Mouse (Mus musculus) brain, embryonic 14.5 days (tissue): ENCODE results near the gene Omp.

Experiments
- CTCF ChIP-seq: fragments of 200-500 bp; IDR thresholded peaks from 2 replicates; pipeline ENCODE4 v1.5.1; 2012; ENCODE audit warnings: inconsistent platforms, mild to moderate bottlenecking, moderate library complexity, borderline replicate concordance; ENCODE audit not compliant: insufficient read depth, insufficient read length; ENCODE audit errors: extremely low read depth
- POLR2A ChIP-seq: fragments of 200-500 bp; IDR thresholded peaks from 2 replicates; pipeline ENCODE4 v1.6.1; 2012; ENCODE audit warnings: mild to moderate bottlenecking, inconsistent platforms, borderline replicate concordance; ENCODE audit not compliant: poor library complexity, insufficient read depth, insufficient read length, severe bottlenecking; ENCODE audit errors: extremely low read depth

DNA sequence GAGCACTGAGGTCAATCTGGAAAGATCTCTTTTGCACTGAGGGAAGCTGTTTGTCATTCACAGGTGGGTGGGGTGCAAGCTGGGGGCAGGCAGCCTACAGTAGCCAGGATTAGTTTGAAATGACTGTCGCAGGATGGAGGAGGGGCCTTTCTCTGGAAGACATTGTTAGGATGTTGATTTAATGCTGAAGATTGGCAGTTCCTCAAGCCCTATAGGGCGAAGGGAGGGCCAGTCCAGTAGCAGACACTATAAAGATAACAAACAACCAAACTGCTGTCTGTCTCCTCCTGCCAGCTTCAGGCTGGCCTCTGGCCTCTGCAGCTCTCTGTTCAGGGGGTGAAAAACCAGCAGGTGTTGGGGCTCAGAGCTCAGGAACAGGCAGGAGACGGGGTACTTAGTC is 44.4 kb upstream of the Omp start:
- TF ChIP-seq POLR2A (no peak), CTCF (no peak)
